Mouse (Mus musculus) neural tube, embryonic 14.5 days (tissue): ENCODE results near the gene Mvk. TPM values are rescaled to one million over a fixed set of nuclear protein-coding genes. Genes with fewer than 3 reads are reported as not detected.

Experiments
- microRNA-seq: library from miRNA; unstranded; fragments of <30 nt; microRNA quantifications from one replicate; pipeline ENCODE4, GENCODE M21; 2016
- polyA plus RNA-seq: library from polyadenylated mRNA; unstranded; fragments of >200 nt; fragmentation: Nextera tagmentation; extraction: Ambion mirVana; gene quantifications from 2 replicates; pipeline ENCODE4 v1.2.1, GENCODE M21; 2014

Mvk gene
- polyA plus RNA-seq, 1 experiment from 2014 or later = 78.7 TPM

Small RNA genes lying within 50 kb of the gene (microRNA-seq; reads per million reads assigned to microRNA genes)
- gene Mir7027 = not detected

Other genes with a start within 250 kb of the Mvk start
- not detected in 2 replicates for gene Foxn4, start 170.5 kb upstream of the Mvk start, polyA plus RNA-seq
- gene Myo1h, start 155.1 kb upstream of the Mvk start, polyA plus RNA-seq = 0.75 and 0.88 TPM in 2 replicates
- gene Kctd10, start 63.8 kb upstream of the Mvk start, polyA plus RNA-seq = 42.4 and 65.1 TPM in 2 replicates
- 46.7 and 53.3 TPM in 2 replicates for gene Ube3b, start 63.7 kb upstream of the Mvk start, polyA plus RNA-seq
- 31.5 and 31.8 TPM in 2 replicates for gene Mmab, start 209 bp upstream of the Mvk start, polyA plus RNA-seq
- gene Fam222a, start 123.7 kb downstream of the Mvk start, polyA plus RNA-seq = 5.3 and 7.0 TPM in 2 replicates
- gene Trpv4, start 214.2 kb downstream of the Mvk start, polyA plus RNA-seq = 0.39 and 0.59 TPM in 2 replicates
- 26.9 and 30.8 TPM in 2 replicates for gene Gltp, start 246.7 kb downstream of the Mvk start, polyA plus RNA-seq